Mouse (Mus musculus) spleen, adult 2 months (tissue): ENCODE data around the gene Rcsd1.

Experiments used
- CTCF ChIP-seq: fragments of 200-500 bp; IDR thresholded peaks from 2 replicates; pipeline ENCODE4 v1.5.1; 2011; ENCODE audit warnings: mild to moderate bottlenecking, inconsistent platforms; ENCODE audit not compliant: insufficient read depth, insufficient read length, insufficient replicate concordance; ENCODE audit errors: extremely low read depth
- POLR2A ChIP-seq: fragments of 200-500 bp; IDR thresholded peaks from 2 replicates; pipeline ENCODE4 v1.6.1; 2011; ENCODE audit warnings: low read depth, low read length, inconsistent platforms

GRCm38 (mm10) chr1:165684261-165685203 lies 25.0 kb downstream of the Rcsd1 start:
- no peak for TF ChIP-seq POLR2A
- no peak for TF ChIP-seq CTCF
